Mouse (Mus musculus): ENCODE results near the gene Ugt1a8.

The Ugt1a8 gene

DNA sequence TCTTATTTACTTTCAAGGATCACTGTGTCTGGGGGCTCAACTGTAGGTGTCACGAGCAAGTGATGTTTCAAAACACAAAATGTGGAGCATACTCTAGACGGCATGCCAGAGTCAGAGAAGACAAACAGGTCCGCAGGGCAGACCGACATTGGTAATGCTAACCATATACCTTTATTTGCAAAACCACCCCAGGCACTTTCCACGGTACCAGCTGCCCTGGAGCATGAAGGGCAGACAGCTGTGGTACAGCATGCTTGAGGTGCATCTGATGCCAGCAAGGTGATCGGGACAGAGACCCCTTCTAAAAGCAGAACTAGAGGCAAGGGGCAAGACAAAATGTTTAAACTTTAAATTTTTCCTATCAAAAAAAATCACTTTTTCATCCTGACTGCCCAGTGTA lies 175.3 kb downstream of the Ugt1a8 start:
- peak; percentile 26 for DNase-seq

DNA sequence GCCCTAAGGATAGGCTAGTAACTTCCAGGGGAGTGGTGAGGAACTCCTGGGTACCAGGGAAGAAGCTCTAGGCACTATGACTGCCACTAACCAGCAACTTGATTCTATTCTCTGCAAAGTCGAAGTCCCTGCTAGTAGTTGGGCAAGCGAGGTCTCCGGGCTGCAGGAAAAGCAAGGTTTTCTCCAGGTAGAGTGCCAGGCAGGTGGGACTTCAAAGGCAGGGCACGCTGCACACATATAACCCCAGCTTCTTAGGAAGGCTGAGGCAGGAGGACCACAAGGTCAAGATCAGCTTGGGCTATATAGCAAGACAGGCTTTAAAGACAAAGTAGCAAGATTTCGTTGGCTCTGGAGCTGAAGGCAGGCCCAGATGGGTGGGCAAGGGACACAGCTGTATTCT lies 176.2 kb downstream of the Ugt1a8 start:
- DNase-seq = peak; percentile 18

DNA sequence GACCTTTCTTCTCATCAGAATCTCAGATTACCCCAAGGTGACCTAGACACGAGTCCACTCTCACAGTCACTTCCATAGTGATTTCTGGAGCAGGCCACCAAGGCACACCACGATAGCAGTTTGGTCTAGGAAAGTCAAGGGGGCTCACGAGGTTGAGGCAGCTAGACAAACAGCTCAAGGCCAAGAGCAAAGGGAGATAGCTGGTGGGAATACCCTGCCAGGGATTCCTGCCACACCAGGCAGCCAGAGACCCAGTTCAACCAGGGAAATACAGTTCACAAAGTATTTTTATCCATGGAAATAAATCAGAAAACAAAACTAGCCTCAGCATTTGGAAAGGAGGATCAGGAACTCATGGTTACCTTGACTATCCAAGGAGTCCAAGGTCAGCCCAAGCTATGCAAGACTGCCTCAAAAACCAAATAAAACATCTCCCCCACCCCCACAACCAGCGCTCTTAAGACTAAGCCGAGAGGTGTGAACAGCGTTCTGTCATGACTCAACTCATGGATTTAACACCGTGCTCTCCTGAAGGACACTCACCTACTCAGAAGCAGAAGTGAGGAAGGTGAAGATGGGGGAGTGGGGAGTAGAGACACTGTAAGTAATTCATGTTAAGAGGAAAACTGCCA lies 176.7 kb downstream of the Ugt1a8 start:
- peak; percentile 10 for DNase-seq

DNA sequence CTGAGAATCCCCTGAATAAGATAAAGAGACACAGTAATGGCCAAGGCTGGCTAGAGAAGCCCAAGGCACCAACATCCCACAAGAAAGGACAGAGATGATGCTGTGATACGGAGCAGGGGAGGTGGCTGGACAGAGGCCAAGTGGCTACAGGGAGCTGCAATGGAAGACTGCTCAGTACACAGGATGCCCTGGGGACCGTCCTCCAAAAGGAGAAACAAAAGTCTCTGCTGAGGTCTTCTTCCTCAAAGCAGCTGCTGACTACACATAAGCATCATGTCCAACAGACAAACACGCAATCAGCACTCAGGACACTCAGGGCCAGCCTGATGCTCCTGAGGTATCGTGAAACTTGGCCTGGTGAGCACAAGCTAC lies 177.2 kb downstream of the Ugt1a8 start:
- DNase-seq = peak; percentile 22

DNA sequence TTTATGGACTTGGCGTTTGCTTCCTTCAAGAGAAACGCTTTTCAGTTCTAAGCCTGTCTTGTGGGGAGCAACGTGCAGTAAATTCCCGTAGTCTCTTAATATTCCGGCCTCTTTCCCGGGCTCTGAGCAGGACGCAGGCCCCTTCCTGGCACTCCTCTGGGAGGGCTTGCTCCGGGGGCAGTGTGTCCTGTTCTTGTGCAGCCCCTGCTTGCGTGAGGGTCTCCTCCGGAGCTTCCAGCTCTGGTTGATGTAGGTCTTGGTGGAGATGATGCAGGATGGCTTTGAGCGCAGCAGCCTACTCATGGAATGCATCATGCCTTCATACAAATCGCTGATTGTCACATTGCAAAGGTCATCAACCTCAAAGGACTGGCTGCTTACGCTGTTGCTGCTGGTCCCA lies 178.5 kb downstream of the Ugt1a8 start:
- no peak for DNase-seq

DNA sequence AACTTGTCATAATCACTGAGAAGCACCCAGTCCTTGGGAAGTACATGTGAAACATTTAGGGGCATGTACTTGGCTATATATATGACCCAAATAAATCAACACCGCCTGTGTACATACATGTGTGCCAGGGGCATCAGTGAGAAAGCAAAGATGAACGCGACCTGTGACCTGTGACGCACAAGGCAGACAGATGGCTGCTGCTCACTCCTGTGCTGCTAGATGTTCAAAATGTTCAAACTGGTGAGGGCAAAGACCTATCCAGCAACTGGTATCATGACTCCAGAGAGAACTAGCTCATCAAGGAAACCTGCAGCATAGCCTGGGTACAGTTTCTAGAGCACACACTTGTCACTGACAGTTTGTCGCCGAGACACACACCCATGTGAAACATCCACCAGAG lies 179.9 kb downstream of the Ugt1a8 start:
- DNase-seq = no peak

GRCm38 (mm10) chr1:88268070-88268469 lies 180.5 kb downstream of the Ugt1a8 start:
- no peak for DNase-seq

Data from thymus, postnatal 4 days (tissue).